Mouse (Mus musculus) hindbrain, embryonic 11.5 days (tissue): ENCODE results near the gene Tox4. TPM values are rescaled to one million over a fixed set of nuclear protein-coding genes. Genes with fewer than 3 reads are reported as not detected.

Experiments used
- ATAC-seq: fragments of 200-750 bp; cut with Nextera tagmentation; 2 replicates; pipeline ENCODE4 v1.8.0; 2017; ENCODE audit warnings: mild to moderate bottlenecking, moderate TSS enrichment, moderate library complexity; ENCODE audit not compliant: low FRiP score
- DNase-seq: peaks from one replicate; pipeline ENCODE4 v3.0.0-alpha.2; 2015; ENCODE audit warnings: low spot score
- H3K27ac ChIP-seq: fragments of 300-500 bp; sonication (generic); 2 replicates; pipeline ENCODE4 v1.5.1; 2014; ENCODE audit warnings: mild to moderate bottlenecking, low read depth, low read length
- H3K27me3 ChIP-seq: fragments of 300-500 bp; sonication (generic); 2 replicates; pipeline ENCODE4 v1.6.1; 2014; ENCODE audit warnings: mild to moderate bottlenecking, low read length, moderate library complexity, mixed read lengths; ENCODE audit not compliant: control insufficient read depth, insufficient read depth
- H3K36me3 ChIP-seq: fragments of 300-500 bp; sonication (generic); 2 replicates; pipeline ENCODE4 v1.6.1; 2014; ENCODE audit warnings: mild to moderate bottlenecking, low read length, moderate library complexity, mixed read lengths; ENCODE audit not compliant: control insufficient read depth, insufficient read depth
- H3K4me1 ChIP-seq: fragments of 300-500 bp; sonication (generic); replicated peaks from 2 replicates; pipeline ENCODE4 v1.6.1; 2014; ENCODE audit warnings: low read length, mixed read lengths; ENCODE audit not compliant: control insufficient read depth, insufficient read depth
- H3K4me2 ChIP-seq: fragments of 300-500 bp; sonication (generic); replicated peaks from 2 replicates; pipeline ENCODE4 v1.6.1; 2014; ENCODE audit warnings: mild to moderate bottlenecking, low read depth, low read length
- H3K4me3 ChIP-seq: fragments of 300-500 bp; sonication (generic); 2 replicates; pipeline ENCODE4 v1.5.1; 2014; ENCODE audit warnings: low read depth, low read length
- H3K9ac ChIP-seq: fragments of 300-500 bp; sonication (generic); 2 replicates; pipeline ENCODE4 v1.6.1; 2014; ENCODE audit warnings: low read depth, low read length
- H3K9me3 ChIP-seq: fragments of 300-500 bp; sonication (generic); 2 replicates; pipeline ENCODE4 v1.6.1; 2016; ENCODE audit warnings: low read length; ENCODE audit not compliant: control insufficient read depth
- WGBS: fragments of 180-500 bp; shearing (Covaris S2); extraction: QIAGEN DNeasy Blood & Tissue Kit; methylation state at CpG from one replicate; pipeline ENCODE4 v1.1.7; 2014; 5-methylcytosine and 5-hydroxymethylcytosine counted together
- polyA plus RNA-seq: library from polyadenylated mRNA; unstranded; fragments of >200 nt; fragmentation: Nextera tagmentation; extraction: Ambion mirVana; gene quantifications from 2 replicates; pipeline ENCODE4 v1.2.1, GENCODE M21; 2014

Tox4 gene
- polyA plus RNA-seq, 1 experiment from 2014 or later, result 60.1 TPM

- peak; percentile 60; the same call in 1 of the 2 replicates for ATAC-seq
Measured at GRCm38 (mm10) chr14:52338751-52339511, 60.0 kb downstream of the Tox4 start.

GRCm38 (mm10) chr14:52339512-52339852 lies 60.5 kb downstream of the Tox4 start:
- no peak for DNase-seq
- Histone ChIP-seq H3K36me3 (no peaks in the 10 kb centered on the region), H3K9me3 (no peaks in the 10 kb centered on the region), H3K4me1 (no peaks in the 10 kb centered on the region), H3K27me3 (no peaks in the 10 kb centered on the region), H3K27ac (no peak overlapping the region), H3K4me3 (no peak overlapping the region), H3K9ac (0 out of 2 replicates have a peak overlapping the region, but pooled peaks have one; percentile 11), H3K4me2 (no peak overlapping the region)
- 81% methylated on average over 6 of the region's 6 CpGs for WGBS
- no peak for ATAC-seq

More at GRCm38 (mm10) chr14:52338751-52339511, 60.0 kb downstream of the Tox4 start:
- no peaks in the 10 kb centered on the region for H3K36me3 ChIP-seq
- H3K9ac ChIP-seq, result 0 out of 2 replicates have a peak overlapping the region, but pooled peaks have one; percentile 11
- H3K4me3 ChIP-seq, result no peak overlapping the region
- H3K27ac ChIP-seq, result no peak overlapping the region
- H3K9me3 ChIP-seq, result no peaks in the 10 kb centered on the region
- H3K4me2 ChIP-seq, result 0 out of 2 replicates have a peak overlapping the region, but pooled peaks have one; percentile 12
- no peaks in the 10 kb centered on the region for H3K27me3 ChIP-seq
- no peaks in the 10 kb centered on the region for H3K4me1 ChIP-seq
- WGBS, result 35% methylated on average over 21 of the region's 21 CpGs
- peak; percentile 80 for DNase-seq

Other genes starting within 250 kb of the Tox4 start
- not detected in 2 replicates for gene Olfr221, start 236.7 kb upstream of the Tox4 start, polyA plus RNA-seq
- gene Hnrnpc, start 175.1 kb upstream of the Tox4 start, polyA plus RNA-seq, result 962 and 981 TPM in 2 replicates
- 68.4 and 86.9 TPM in 2 replicates for gene Rpgrip1, start 168.4 kb upstream of the Tox4 start, polyA plus RNA-seq
- 84.2 and 128 TPM in 2 replicates for gene Supt16, start 81.7 kb upstream of the Tox4 start, polyA plus RNA-seq
- 54.9 and 62.3 TPM in 2 replicates for gene Chd8, start 21.4 kb upstream of the Tox4 start, polyA plus RNA-seq
- 44.1 and 45.2 TPM in 2 replicates for gene Rab2b, start 399 bp downstream of the Tox4 start, polyA plus RNA-seq
- gene Mettl3, start 26.0 kb downstream of the Tox4 start, polyA plus RNA-seq, result 46.0 and 48.7 TPM in 2 replicates
- gene Sall2, start 49.6 kb downstream of the Tox4 start, polyA plus RNA-seq, result 37.7 and 45.0 TPM in 2 replicates
- gene Olfr1513, start 77.3 kb downstream of the Tox4 start, polyA plus RNA-seq, result not detected in 2 replicates
- gene Olfr1512, start 100.0 kb downstream of the Tox4 start, polyA plus RNA-seq, result not detected in 2 replicates
- not detected in 2 replicates for gene Olfr1511, start 118.2 kb downstream of the Tox4 start, polyA plus RNA-seq
- not detected in 2 replicates for gene Olfr1510, start 135.2 kb downstream of the Tox4 start, polyA plus RNA-seq
- not detected in 2 replicates for gene Olfr1509, start 163.8 kb downstream of the Tox4 start, polyA plus RNA-seq
- gene Olfr1508, start 188.3 kb downstream of the Tox4 start, polyA plus RNA-seq, result not detected in 2 replicates
- not detected in 2 replicates for gene Olfr1507, start 216.6 kb downstream of the Tox4 start, polyA plus RNA-seq